Mouse (Mus musculus): Measurements from ENCODE around the gene Akr1c6. TPM values are rescaled to one million over a fixed set of nuclear protein-coding genes. Genes with fewer than 3 reads are reported as not detected.

The Akr1c6 gene
- total and polyA plus RNA-seq, 3 experiments: not detected

- Histone ChIP-seq H3K27ac (ENCODE audit: insufficient read depth, low read depth) (no peak overlapping the region), H3K9ac (ENCODE audit: insufficient read depth, low read depth) (no peak overlapping the region), H3K79me2 (replicated peaks; ENCODE audit: control insufficient read depth, extremely low read depth, insufficient read depth, poor library complexity, severe bottlenecking) (no peaks in the 10 kb centered on the region), H3K9me3 (replicated peaks; ENCODE audit: low read length) (no peaks in the 10 kb centered on the region), H3K4me2 (ENCODE audit: insufficient read depth, low read depth, poor library complexity, severe bottlenecking) (no peak overlapping the region), H3K36me3 (replicated peaks in 1 of 2; ENCODE audit: control insufficient read depth in 1 of 2, insufficient read depth in 1 of 2, low read length in 1 of 2) (no peaks in the 10 kb centered on the region), H3K4me1 (ENCODE audit: control insufficient read depth in 1 of 2, insufficient read depth in 2 of 2) (no peaks in the 10 kb centered on the region), H3K27me3 (replicated peaks) (no peaks in the 10 kb centered on the region), H3K4me3 (replicated peaks in 1 of 3; ENCODE audit: low read depth in 2 of 3, low read length in 2 of 3, poor library complexity in 1 of 3) (no peak overlapping the region)
- TF ChIP-seq ZNF384 (IDR thresholded peaks at IDR 0.05; ENCODE audit: low read depth, low read length): no peak
- TF ChIP-seq GABPA (IDR thresholded peaks at IDR 0.05; ENCODE audit: insufficient replicate concordance, low read depth, low read length): no peak
- TF ChIP-seq MXI1 (IDR thresholded peaks at IDR 0.05; ENCODE audit: low read depth, low read length): no peak
- no peak for TF ChIP-seq POLR2A (IDR thresholded peaks at IDR 0.05; ENCODE audit: low read depth, low read length)
- no peak for TF ChIP-seq MYC (IDR thresholded peaks at IDR 0.05; ENCODE audit: low read depth, low read length)
- TF ChIP-seq USF1 (IDR thresholded peaks at IDR 0.05; ENCODE audit: low read depth, low read length): no peak
- TF ChIP-seq RAD21 (IDR thresholded peaks at IDR 0.05; ENCODE audit: low read depth, low read length): no peak
- TF ChIP-seq IRF4 (IDR thresholded peaks at IDR 0.05; ENCODE audit: low read depth, low read length): no peak
- no peak for TF ChIP-seq CHD1 (IDR thresholded peaks at IDR 0.05; ENCODE audit: low read depth, low read length)
- no peak for TF ChIP-seq PAX5 (IDR thresholded peaks at IDR 0.05; ENCODE audit: low read length)
- TF ChIP-seq MAX (IDR thresholded peaks at IDR 0.05; ENCODE audit: low read length): no peak
- no peak for DNase-seq (ENCODE audit: extremely low read depth)
- dilution Hi-C loops (cut with MboI; ENCODE audit: extremely low pct_ligation_motif_present, extremely low pct_unique_long_range_greater_than_20kb, low sequenced_read_pairs) (no loop called here), in situ Hi-C loops (cut with MboI; ENCODE audit: low pct_ligation_motif_present, low pct_unique_long_range_greater_than_20kb, low sequenced_read_pairs) (no loop called here)
These were observed 29.4 kb upstream of the Akr1c6 start for GRCm38 (mm10) chr13:4404726-4405125.

DNA sequence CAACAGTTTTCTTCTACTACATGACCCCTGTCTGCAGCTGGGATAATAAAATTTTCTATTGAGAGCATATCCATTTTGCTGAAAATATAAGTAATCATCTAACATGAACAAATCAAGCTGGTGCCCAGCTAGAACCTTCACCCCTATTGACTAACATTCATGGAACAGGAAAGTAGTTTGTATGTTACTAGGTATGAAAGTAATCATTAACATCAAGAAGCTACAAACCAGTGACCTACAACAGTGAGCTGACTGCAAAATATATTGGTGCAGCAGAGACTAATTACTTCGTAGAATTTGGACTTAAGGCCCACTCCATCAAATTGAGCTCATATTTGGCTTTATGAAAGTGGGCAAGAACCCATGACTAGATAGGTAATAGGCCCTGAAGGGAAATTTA, 27.3 kb upstream of the Akr1c6 start:
- Histone ChIP-seq H3K9ac (ENCODE audit: insufficient read depth, low read depth) (no peak overlapping the region), H3K4me1 (ENCODE audit: control insufficient read depth in 1 of 2, insufficient read depth in 2 of 2) (no peaks in the 10 kb centered on the region), H3K4me3 (replicated peaks in 1 of 3; ENCODE audit: low read depth in 2 of 3, low read length in 2 of 3, poor library complexity in 1 of 3) (no peak overlapping the region), H3K36me3 (replicated peaks in 1 of 2; ENCODE audit: control insufficient read depth in 1 of 2, insufficient read depth in 1 of 2, low read length in 1 of 2) (no peaks in the 10 kb centered on the region), H3K4me2 (ENCODE audit: insufficient read depth, low read depth, poor library complexity, severe bottlenecking) (no peak overlapping the region), H3K9me3 (replicated peaks; ENCODE audit: low read length) (no peaks in the 10 kb centered on the region), H3K27ac (ENCODE audit: insufficient read depth, low read depth) (no peak overlapping the region), H3K79me2 (replicated peaks; ENCODE audit: control insufficient read depth, extremely low read depth, insufficient read depth, poor library complexity, severe bottlenecking) (no peaks in the 10 kb centered on the region), H3K27me3 (replicated peaks) (no peaks in the 10 kb centered on the region)
- TF ChIP-seq UBTF (IDR thresholded peaks at IDR 0.05; ENCODE audit: low read depth, low read length) (no peak), MAZ (IDR thresholded peaks at IDR 0.05; ENCODE audit: low read depth, low read length) (no peak), RCOR1 (conservative IDR thresholded peaks at IDR 0.05; ENCODE audit: low read depth, low read length) (no peak), ETS1 (conservative IDR thresholded peaks at IDR 0.05; ENCODE audit: low read depth, low read length) (no peak)
- in situ Hi-C loops (cut with MboI; ENCODE audit: low pct_ligation_motif_present, low pct_unique_long_range_greater_than_20kb, low sequenced_read_pairs) (no loop called here), dilution Hi-C loops (cut with MboI; ENCODE audit: extremely low pct_ligation_motif_present, extremely low pct_unique_long_range_greater_than_20kb, low sequenced_read_pairs) (no loop called here)
- no peak for DNase-seq (ENCODE audit: extremely low read depth)

DNA sequence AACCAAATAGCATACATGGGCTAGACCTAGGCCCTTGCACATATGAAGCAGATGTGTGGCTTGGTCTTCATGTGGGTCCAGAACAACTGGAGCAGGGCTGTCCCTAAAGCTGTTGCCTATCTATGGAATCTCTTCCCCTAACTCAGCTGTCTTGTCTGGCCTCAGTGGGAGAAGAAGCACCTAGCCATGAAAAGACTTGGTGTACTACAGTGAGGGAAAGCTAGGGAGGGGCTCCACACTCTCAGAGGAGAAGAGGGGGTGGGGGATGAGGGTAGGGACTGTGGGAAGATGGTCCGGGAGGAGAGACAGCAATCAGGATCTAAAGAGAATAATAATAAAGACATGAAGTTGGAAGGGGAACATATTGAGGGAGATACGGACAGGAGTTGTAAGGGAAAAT, 5.5 kb upstream of the Akr1c6 start:
- H3K27me3 ChIP-seq (replicated peaks): no peaks in the 10 kb centered on the region
- no peak overlapping the region for H3K4me2 ChIP-seq (ENCODE audit: insufficient read depth, low read depth, poor library complexity, severe bottlenecking)
- dilution Hi-C loops (cut with MboI; ENCODE audit: extremely low pct_ligation_motif_present, extremely low pct_unique_long_range_greater_than_20kb, low sequenced_read_pairs): no loop called here
- TF ChIP-seq NRF1 (IDR thresholded peaks at IDR 0.05; ENCODE audit: low read depth, low read length) (no peak), POLR2A (IDR thresholded peaks at IDR 0.05; ENCODE audit: low read depth, low read length) (no peak), MYC (IDR thresholded peaks at IDR 0.05; ENCODE audit: low read depth, low read length) (no peak), USF2 (conservative IDR thresholded peaks at IDR 0.05; ENCODE audit: low read depth, low read length) (no peak), MXI1 (IDR thresholded peaks at IDR 0.05; ENCODE audit: low read depth, low read length) (no peak), POLR2AphosphoS2 (IDR thresholded peaks at IDR 0.05; ENCODE audit: low read depth, low read length) (no peak), TCF12 (IDR thresholded peaks at IDR 0.05; ENCODE audit: low read depth, low read length) (no peak), RAD21 (IDR thresholded peaks at IDR 0.05; ENCODE audit: low read depth, low read length) (no peak), IRF4 (IDR thresholded peaks at IDR 0.05; ENCODE audit: low read depth, low read length) (no peak)
- no peak overlapping the region for H3K9ac ChIP-seq (ENCODE audit: insufficient read depth, low read depth)
- H3K9me3 ChIP-seq (replicated peaks; ENCODE audit: low read length): no peaks in the 10 kb centered on the region
- H3K36me3 ChIP-seq (replicated peaks in 1 of 2; ENCODE audit: control insufficient read depth in 1 of 2, insufficient read depth in 1 of 2, low read length in 1 of 2): no peaks in the 10 kb centered on the region
- H3K79me2 ChIP-seq (replicated peaks; ENCODE audit: control insufficient read depth, extremely low read depth, insufficient read depth, poor library complexity, severe bottlenecking): no peaks in the 10 kb centered on the region
- no peaks in the 10 kb centered on the region for H3K4me1 ChIP-seq (ENCODE audit: control insufficient read depth in 1 of 2, insufficient read depth in 2 of 2)
- in situ Hi-C loops (cut with MboI; ENCODE audit: low pct_ligation_motif_present, low pct_unique_long_range_greater_than_20kb, low sequenced_read_pairs): no loop called here
- no peak overlapping the region for H3K4me3 ChIP-seq (replicated peaks in 1 of 3; ENCODE audit: low read depth in 2 of 3, low read length in 2 of 3, poor library complexity in 1 of 3)
- no peak for DNase-seq (ENCODE audit: extremely low read depth)
- H3K27ac ChIP-seq (ENCODE audit: insufficient read depth, low read depth): no peak overlapping the region

Measured in CH12.LX (cell line).